Mouse (Mus musculus): ENCODE measurements around the gene Tatdn3. TPM values are rescaled to one million over a fixed set of nuclear protein-coding genes. Genes with fewer than 3 reads are reported as not detected.

Gene Tatdn3
- polyA plus RNA-seq, 1 experiment from 2014 or later = 14.1 TPM

DNA sequence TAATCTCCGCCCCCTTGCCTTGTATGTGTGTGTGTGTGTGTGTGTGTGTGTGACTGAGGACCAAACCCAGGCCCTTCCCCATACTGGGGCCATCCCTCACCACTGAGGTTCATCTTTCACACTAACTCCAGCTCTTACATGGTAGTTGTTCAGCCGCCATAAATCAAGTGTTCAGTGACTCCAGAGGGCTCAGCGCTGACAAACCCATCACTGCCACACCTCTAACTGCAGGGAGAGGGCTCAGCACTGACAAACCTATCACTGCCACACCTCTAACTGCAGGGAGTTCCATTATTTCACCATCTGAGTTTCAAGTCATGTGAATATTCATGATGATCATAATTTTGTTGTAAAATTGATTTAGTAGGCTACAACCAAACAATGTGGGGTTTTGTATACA lies 9.2 kb downstream of the Tatdn3 start:
- Histone ChIP-seq H3K27ac (ENCODE audit: low read length) (no peak overlapping the region), H3K9ac (ENCODE audit: low read depth, low read length) (no peak overlapping the region), H3K9me3 (replicated peaks; ENCODE audit: control insufficient read depth, low read length, poor library complexity, severe bottlenecking) (no peaks in the 10 kb centered on the region), H3K4me3 (ENCODE audit: low read depth, low read length) (no peak overlapping the region), H3K4me1 (ENCODE audit: control insufficient read depth, insufficient read depth, low read length) (no peaks in the 10 kb centered on the region), H3K27me3 (ENCODE audit: control insufficient read depth, insufficient read depth, low read depth, low read length) (no peaks in the 10 kb centered on the region), H3K36me3 (ENCODE audit: control insufficient read depth, insufficient read depth, low read length) (no peaks in the 10 kb centered on the region), H3K4me2 (ENCODE audit: low read length) (no peak overlapping the region)
- ATAC-seq = no peak
- WGBS = 87% methylated on average over 3 of the region's 3 CpGs

DNA sequence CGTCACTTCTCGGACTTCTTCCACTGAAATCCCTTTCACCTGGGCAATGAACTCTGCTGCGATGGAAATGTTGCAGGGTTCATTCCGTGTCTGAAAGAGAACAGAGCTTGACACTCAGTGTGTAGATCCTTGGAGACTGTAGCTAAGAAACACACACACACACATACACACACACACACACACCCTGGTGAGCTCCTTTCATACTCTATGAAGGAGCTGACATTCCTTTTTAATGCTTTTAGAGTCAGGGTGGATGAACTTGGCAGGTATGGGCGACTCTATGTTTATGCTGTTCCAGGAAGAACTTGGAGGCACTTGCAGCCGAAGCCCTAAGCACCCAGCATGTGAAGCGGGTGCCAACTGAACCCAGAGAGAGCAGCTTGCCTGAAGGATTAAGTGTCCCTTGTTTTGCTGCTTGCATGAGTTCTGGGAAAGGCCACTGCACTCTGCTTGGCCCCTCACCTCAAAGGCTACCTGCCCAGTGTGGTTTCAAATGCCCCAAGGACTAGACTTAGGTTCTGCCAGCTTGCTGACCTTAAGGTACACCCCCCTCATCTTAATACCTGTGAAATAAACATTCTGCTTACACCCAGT lies 16.4 kb downstream of the Tatdn3 start:
- Histone ChIP-seq H3K9ac (ENCODE audit: low read depth, low read length) (no peak overlapping the region), H3K36me3 (ENCODE audit: control insufficient read depth, insufficient read depth, low read length) (no peaks in the 10 kb centered on the region), H3K4me1 (ENCODE audit: control insufficient read depth, insufficient read depth, low read length) (no peaks in the 10 kb centered on the region), H3K27me3 (ENCODE audit: control insufficient read depth, insufficient read depth, low read depth, low read length) (no peaks in the 10 kb centered on the region), H3K4me2 (ENCODE audit: low read length) (no peak overlapping the region), H3K27ac (ENCODE audit: low read length) (no peak overlapping the region), H3K9me3 (replicated peaks; ENCODE audit: control insufficient read depth, low read length, poor library complexity, severe bottlenecking) (no peaks in the 10 kb centered on the region), H3K4me3 (ENCODE audit: low read depth, low read length) (no peak overlapping the region)
- ATAC-seq = no peak
- 65% methylated on average over 7 of the region's 7 CpGs for WGBS

DNA sequence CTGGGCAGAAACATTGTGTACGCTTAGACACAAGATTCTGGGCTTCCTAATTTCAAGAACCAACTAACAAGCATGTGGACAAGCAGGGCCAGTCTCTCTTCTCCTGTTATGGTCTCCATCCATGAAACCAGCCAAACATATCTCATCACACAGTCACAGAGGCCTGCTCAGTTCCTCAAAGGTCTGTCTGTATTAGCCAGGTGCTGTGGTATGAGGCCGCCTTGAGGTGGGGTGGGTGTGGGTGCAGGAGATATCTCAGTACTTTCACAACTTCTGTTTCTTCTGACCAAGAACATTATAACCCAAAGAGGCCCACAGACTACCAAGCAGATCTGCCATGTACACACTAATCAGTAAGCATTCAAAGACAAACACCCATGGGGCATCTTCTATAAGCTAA lies 17.5 kb downstream of the Tatdn3 start:
- Histone ChIP-seq H3K9ac (ENCODE audit: low read depth, low read length) (no peak overlapping the region), H3K27me3 (ENCODE audit: control insufficient read depth, insufficient read depth, low read depth, low read length) (no peaks in the 10 kb centered on the region), H3K9me3 (replicated peaks; ENCODE audit: control insufficient read depth, low read length, poor library complexity, severe bottlenecking) (no peaks in the 10 kb centered on the region), H3K4me1 (ENCODE audit: control insufficient read depth, insufficient read depth, low read length) (no peaks in the 10 kb centered on the region), H3K4me2 (ENCODE audit: low read length) (no peak overlapping the region), H3K4me3 (ENCODE audit: low read depth, low read length) (no peak overlapping the region), H3K27ac (ENCODE audit: low read length) (no peak overlapping the region), H3K36me3 (ENCODE audit: control insufficient read depth, insufficient read depth, low read length) (no peaks in the 10 kb centered on the region)
- 98% methylated on average over 2 of the region's 2 CpGs for WGBS
- ATAC-seq = no peak

DNA sequence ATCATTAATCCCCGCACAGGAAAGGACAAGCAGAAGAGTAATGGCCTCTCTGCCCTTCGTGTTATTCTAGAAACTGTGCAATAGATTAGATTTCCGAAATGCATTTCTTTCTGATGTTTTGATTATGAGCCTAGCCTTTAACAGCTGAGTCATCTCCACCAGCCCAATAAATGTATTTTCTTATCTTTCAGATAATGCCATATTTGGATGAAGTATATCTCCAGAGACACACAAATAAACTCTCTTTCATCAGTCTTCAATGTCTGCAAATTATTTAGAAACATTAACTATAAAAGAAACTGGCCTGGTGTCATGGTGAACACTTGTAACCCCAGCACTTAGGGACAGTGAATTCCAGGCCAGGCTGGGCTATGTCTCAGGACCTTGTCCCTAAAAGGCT lies 20.0 kb downstream of the Tatdn3 start:
- WGBS = 82% methylated on average over 3 of the region's 3 CpGs

DNA sequence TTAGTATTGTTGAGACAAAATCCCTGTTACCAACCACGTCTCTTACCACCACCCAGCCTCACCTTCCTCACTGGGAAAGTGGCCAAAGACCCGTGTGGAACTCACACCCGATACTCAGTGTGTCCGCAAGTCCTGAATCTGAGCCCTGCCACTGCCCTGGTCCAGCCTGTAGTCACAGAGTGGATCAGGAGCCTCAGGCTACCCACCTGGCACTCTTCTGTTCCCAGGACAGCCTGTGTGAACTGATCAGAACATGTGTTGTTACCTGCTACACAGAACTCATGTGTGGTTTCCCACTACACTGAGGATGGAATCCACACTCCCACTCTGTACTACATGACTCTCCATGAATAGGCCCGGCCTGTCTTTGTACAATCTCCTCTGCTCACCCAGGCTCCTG lies 20.6 kb downstream of the Tatdn3 start:
- Histone ChIP-seq H3K9ac (ENCODE audit: low read depth, low read length) (no peak overlapping the region), H3K27ac (ENCODE audit: low read length) (no peak overlapping the region), H3K4me2 (ENCODE audit: low read length) (no peak overlapping the region), H3K27me3 (ENCODE audit: control insufficient read depth, insufficient read depth, low read depth, low read length) (no peaks in the 10 kb centered on the region), H3K9me3 (replicated peaks; ENCODE audit: control insufficient read depth, low read length, poor library complexity, severe bottlenecking) (no peaks in the 10 kb centered on the region), H3K36me3 (ENCODE audit: control insufficient read depth, insufficient read depth, low read length) (no peaks in the 10 kb centered on the region), H3K4me3 (ENCODE audit: low read depth, low read length) (no peak overlapping the region), H3K4me1 (ENCODE audit: control insufficient read depth, insufficient read depth, low read length) (no peaks in the 10 kb centered on the region)
- WGBS = 86% methylated on average over 5 of the region's 5 CpGs
- ATAC-seq = no peak

More for the DNA sequence above, 20.0 kb downstream of the Tatdn3 start:
- no peaks in the 10 kb centered on the region for H3K4me1 ChIP-seq (ENCODE audit: control insufficient read depth, insufficient read depth, low read length)
- no peak overlapping the region for H3K4me3 ChIP-seq (ENCODE audit: low read depth, low read length)
- no peak overlapping the region for H3K4me2 ChIP-seq (ENCODE audit: low read length)
- no peak for ATAC-seq
- H3K9me3 ChIP-seq (replicated peaks; ENCODE audit: control insufficient read depth, low read length, poor library complexity, severe bottlenecking) = no peaks in the 10 kb centered on the region
- no peaks in the 10 kb centered on the region for H3K36me3 ChIP-seq (ENCODE audit: control insufficient read depth, insufficient read depth, low read length)
- no peak overlapping the region for H3K9ac ChIP-seq (ENCODE audit: low read depth, low read length)
- no peaks in the 10 kb centered on the region for H3K27me3 ChIP-seq (ENCODE audit: control insufficient read depth, insufficient read depth, low read depth, low read length)
- no peak overlapping the region for H3K27ac ChIP-seq (ENCODE audit: low read length)

DNA sequence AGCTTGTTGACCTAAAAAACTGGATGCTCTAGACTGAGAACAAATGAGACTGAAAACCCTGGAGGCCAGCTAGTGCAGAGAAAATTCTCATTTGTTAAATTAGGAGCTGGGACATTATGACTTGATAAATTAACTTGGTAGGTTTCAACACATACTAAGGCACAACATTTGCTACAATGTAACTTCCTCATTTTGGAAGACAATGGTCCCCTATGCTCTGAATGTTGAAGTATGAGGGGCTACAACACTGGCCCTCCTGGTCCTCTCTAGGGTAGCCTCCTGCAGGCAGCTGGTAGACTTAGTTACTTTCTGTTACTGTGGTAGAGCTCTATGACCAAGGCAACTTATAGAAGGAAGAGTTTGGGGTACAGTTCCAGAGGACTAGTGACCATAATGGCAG lies 21.4 kb downstream of the Tatdn3 start:
- no peaks in the 10 kb centered on the region for H3K9me3 ChIP-seq (replicated peaks; ENCODE audit: control insufficient read depth, low read length, poor library complexity, severe bottlenecking)
- no peaks in the 10 kb centered on the region for H3K4me1 ChIP-seq (ENCODE audit: control insufficient read depth, insufficient read depth, low read length)
- H3K27ac ChIP-seq (ENCODE audit: low read length) = no peak overlapping the region
- H3K27me3 ChIP-seq (ENCODE audit: control insufficient read depth, insufficient read depth, low read depth, low read length) = no peaks in the 10 kb centered on the region
- H3K4me3 ChIP-seq (ENCODE audit: low read depth, low read length) = no peak overlapping the region
- H3K4me2 ChIP-seq (ENCODE audit: low read length) = no peak overlapping the region
- H3K36me3 ChIP-seq (ENCODE audit: control insufficient read depth, insufficient read depth, low read length) = no peaks in the 10 kb centered on the region
- no peak for ATAC-seq
- H3K9ac ChIP-seq (ENCODE audit: low read depth, low read length) = no peak overlapping the region

DNA sequence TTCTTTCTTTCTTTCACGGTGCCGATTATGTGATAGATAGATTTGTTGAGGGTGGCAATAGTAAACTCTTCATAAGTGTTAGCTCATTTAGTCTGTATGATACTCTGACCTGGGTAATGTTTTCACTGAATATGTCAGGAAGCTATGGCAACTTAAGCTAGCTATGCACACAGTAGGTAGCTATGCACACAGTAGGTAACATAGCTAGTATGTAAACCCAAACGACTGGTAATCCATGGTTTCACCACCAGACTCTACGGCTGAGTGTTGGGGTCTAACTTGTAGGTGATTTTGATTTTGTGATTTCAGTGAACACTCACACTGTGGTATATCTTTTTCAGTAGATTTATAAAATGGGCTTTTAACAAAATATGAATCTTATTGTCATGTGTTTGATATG lies 24.7 kb downstream of the Tatdn3 start:
- Histone ChIP-seq H3K4me1 (ENCODE audit: control insufficient read depth, insufficient read depth, low read length) (no peaks in the 10 kb centered on the region), H3K36me3 (ENCODE audit: control insufficient read depth, insufficient read depth, low read length) (no peaks in the 10 kb centered on the region), H3K27ac (ENCODE audit: low read length) (no peak overlapping the region), H3K4me2 (ENCODE audit: low read length) (no peak overlapping the region), H3K27me3 (ENCODE audit: control insufficient read depth, insufficient read depth, low read depth, low read length) (no peaks in the 10 kb centered on the region), H3K9me3 (replicated peaks; ENCODE audit: control insufficient read depth, low read length, poor library complexity, severe bottlenecking) (no peaks in the 10 kb centered on the region), H3K9ac (ENCODE audit: low read depth, low read length) (no peak overlapping the region), H3K4me3 (ENCODE audit: low read depth, low read length) (no peak overlapping the region)
- 93% methylated on average over 4 of the region's 4 CpGs for WGBS
- ATAC-seq = no peak

DNA sequence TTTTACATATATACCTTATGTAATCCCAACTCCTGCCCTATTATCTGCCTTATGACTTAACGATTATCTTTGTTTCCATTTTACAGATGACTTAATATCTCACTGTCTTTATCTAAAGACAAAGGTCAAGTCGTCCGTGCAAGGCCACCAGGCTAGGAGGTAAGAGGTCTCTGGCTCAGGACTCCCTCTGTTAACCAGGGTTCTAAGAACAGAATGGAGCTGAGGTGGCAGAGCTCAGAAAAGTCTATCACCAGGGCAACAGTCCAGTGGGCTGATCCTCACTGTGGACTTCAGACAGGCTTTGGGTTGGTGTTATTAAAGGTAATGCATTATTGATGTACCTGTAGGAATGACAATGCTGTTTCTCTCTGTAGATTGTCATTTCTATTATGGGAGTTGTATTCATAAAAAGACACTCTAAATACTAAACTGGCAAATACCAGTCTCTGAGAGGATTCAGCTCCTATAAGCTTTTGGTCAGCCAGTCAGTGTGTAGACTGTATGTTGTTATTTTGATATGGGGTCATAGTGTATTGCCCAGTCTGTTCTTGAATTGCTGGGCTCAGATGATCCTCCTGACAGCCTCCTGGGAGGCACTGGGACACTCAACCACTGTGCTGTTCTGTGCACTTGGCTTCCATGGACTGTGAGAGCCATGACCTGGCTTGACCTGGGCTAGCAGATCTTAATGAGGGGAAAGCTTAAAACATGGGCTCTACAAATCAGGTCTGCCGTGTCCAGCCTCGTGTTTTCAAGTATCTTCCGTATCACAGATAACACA lies 26.0 kb downstream of the Tatdn3 start, which contains the start of gene Spata45:
Gene Spata45, plus strand, starts transcription at position 86 of the 781 bp plus-strand sequence.
- no peak for ATAC-seq
- H3K27ac ChIP-seq (ENCODE audit: low read length) = no peak within 1 kb of the TSS
- H3K4me3 ChIP-seq (ENCODE audit: low read depth, low read length) = no peak within 1 kb of the TSS
- H3K4me1 ChIP-seq (ENCODE audit: control insufficient read depth, insufficient read depth, low read length) = no peaks in the 10 kb centered on the region
- H3K36me3 ChIP-seq (ENCODE audit: control insufficient read depth, insufficient read depth, low read length) = no peaks in the 10 kb centered on the region
- WGBS = 75% methylated on average over 6 of the region's 6 CpGs
- H3K4me2 ChIP-seq (ENCODE audit: low read length) = no peak within 1 kb of the TSS
- H3K9ac ChIP-seq (ENCODE audit: low read depth, low read length) = no peak within 1 kb of the TSS
- no peaks in the 10 kb centered on the region for H3K9me3 ChIP-seq (replicated peaks; ENCODE audit: control insufficient read depth, low read length, poor library complexity, severe bottlenecking)
- H3K27me3 ChIP-seq (ENCODE audit: control insufficient read depth, insufficient read depth, low read depth, low read length) = no peaks in the 10 kb centered on the region

DNA sequence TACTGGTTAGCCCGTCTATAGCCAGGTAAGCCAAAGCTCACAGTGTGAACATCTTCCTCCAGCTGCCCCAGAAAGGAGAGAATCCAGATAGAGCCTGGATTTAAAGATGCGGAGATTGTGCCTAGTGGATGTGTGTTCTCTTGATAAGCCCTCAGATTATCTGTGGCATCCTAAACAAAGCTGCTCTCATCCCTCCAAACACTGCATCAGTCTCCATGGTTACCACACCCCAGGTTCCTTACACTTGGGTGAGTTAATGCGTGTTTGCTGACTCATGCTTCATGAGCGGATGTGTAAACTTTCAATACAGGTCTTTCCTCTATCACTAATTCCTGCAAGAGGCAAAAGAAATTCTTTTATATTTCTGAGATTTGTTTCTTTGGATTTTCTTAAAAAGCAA lies 27.1 kb downstream of the Tatdn3 start:
- no peak for ATAC-seq
- no peak overlapping the region for H3K4me2 ChIP-seq (ENCODE audit: low read length)
- H3K4me3 ChIP-seq (ENCODE audit: low read depth, low read length) = no peak overlapping the region
- no peaks in the 10 kb centered on the region for H3K36me3 ChIP-seq (ENCODE audit: control insufficient read depth, insufficient read depth, low read length)
- H3K9me3 ChIP-seq (replicated peaks; ENCODE audit: control insufficient read depth, low read length, poor library complexity, severe bottlenecking) = no peaks in the 10 kb centered on the region
- H3K4me1 ChIP-seq (ENCODE audit: control insufficient read depth, insufficient read depth, low read length) = no peaks in the 10 kb centered on the region
- no peak overlapping the region for H3K9ac ChIP-seq (ENCODE audit: low read depth, low read length)
- 14% methylated on average over 4 of the region's 4 CpGs for WGBS
- H3K27ac ChIP-seq (ENCODE audit: low read length) = no peak overlapping the region
- no peaks in the 10 kb centered on the region for H3K27me3 ChIP-seq (ENCODE audit: control insufficient read depth, insufficient read depth, low read depth, low read length)
